Mouse (Mus musculus): Measurements from ENCODE around the gene Pak7. TPM values are rescaled to one million over a fixed set of nuclear protein-coding genes. Genes with fewer than 3 reads are reported as not detected.

Gene Pak7
- polyA plus RNA-seq, 1 experiment from 2014 or later = 34.7 TPM

DNA sequence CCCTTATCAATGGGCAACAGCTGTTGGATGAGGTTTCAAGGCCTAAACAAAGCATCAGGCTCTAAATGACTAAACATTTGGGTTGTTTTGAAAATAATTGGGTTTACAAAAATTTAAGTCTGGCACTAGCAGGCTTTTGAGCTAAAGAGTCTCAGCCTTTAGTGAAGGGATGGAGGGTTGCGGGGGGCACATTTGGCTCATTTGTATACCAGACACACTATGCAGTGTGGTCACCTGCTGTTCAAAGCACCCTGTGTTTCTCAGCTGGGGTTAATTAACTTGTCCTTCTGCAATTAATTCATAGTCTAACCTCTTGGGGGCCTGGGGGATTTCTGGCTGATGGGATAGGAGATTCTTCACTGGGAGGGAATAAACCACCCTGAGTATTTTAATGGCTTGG is 323.4 kb downstream of the Pak7 start:
- Histone ChIP-seq H3K4me1 (replicated peaks; ENCODE audit: control insufficient read depth, insufficient read depth, low read length) (peaks cover under 1% of the 10 kb centered on the region; the same call in 1 of the 2 replicates), H3K27ac (ENCODE audit: low read length) (no peak overlapping the region), H3K27me3 (replicated peaks; ENCODE audit: control insufficient read depth, insufficient read depth, low read length) (peaks cover 12% of the 10 kb centered on the region), H3K9ac (replicated peaks; ENCODE audit: low read depth, low read length) (no peak overlapping the region), H3K9me3 (ENCODE audit: control insufficient read depth, low read length) (no peaks in the 10 kb centered on the region), H3K36me3 (ENCODE audit: control insufficient read depth, insufficient read depth) (no peaks in the 10 kb centered on the region), H3K4me2 (ENCODE audit: low read length) (no peak overlapping the region), H3K4me3 (replicated peaks; ENCODE audit: low read length) (no peak overlapping the region)
- WGBS = 46% methylated on average over 1 of the region's 1 CpGs
- peak; percentile 50 for ATAC-seq

DNA sequence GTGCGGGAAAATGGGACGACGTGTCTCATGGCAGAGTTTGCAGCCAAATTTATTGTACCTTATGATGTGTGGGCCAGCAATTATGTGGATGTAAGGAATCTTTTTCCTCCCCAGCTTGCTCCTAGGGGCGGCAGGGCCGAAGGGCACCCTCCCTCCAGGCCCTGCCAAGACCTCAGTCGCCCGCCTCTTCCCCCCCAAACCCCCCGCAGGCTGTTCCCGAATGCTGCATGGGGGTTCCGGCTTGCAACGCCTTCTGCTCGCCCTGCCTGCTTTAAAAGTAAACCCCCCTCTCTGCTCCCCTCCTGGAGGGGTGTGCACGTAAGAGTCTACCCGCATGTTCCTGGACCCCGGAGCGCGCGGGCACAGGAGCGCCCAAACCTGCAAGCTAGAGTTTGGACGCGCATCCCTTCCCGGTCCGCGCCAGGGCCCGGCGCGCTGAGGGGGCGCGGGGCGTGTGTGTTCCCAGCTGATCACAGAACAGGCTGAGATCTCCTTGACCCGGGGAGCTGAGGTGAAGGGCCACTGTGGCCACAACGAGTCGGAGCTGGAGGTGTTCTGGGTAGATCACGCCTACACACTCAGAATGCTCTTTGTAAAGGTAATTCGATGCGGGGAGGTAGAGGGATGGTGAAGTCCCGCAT is 328.6 kb downstream of the Pak7 start:
- under 1% methylated on average over 37 of the region's 37 CpGs for WGBS
- peaks cover 17% of the 10 kb centered on the region for H3K27me3 ChIP-seq (replicated peaks; ENCODE audit: control insufficient read depth, insufficient read depth, low read length)
- peaks cover 13% of the 10 kb centered on the region for H3K4me1 ChIP-seq (replicated peaks; ENCODE audit: control insufficient read depth, insufficient read depth, low read length)
- H3K27ac ChIP-seq (ENCODE audit: low read length) = no peak overlapping the region
- H3K36me3 ChIP-seq (ENCODE audit: control insufficient read depth, insufficient read depth) = no peaks in the 10 kb centered on the region
- peak overlapping the region; percentile 60 for H3K4me2 ChIP-seq (ENCODE audit: low read length)
- ATAC-seq = peak; percentile 24; the same call in 1 of the 2 replicates
- H3K4me3 ChIP-seq (replicated peaks; ENCODE audit: low read length) = peak overlapping the region; percentile 39
- H3K9ac ChIP-seq (replicated peaks; ENCODE audit: low read depth, low read length) = peak overlapping the region; percentile 37
- no peaks in the 10 kb centered on the region for H3K9me3 ChIP-seq (ENCODE audit: control insufficient read depth, low read length)

DNA sequence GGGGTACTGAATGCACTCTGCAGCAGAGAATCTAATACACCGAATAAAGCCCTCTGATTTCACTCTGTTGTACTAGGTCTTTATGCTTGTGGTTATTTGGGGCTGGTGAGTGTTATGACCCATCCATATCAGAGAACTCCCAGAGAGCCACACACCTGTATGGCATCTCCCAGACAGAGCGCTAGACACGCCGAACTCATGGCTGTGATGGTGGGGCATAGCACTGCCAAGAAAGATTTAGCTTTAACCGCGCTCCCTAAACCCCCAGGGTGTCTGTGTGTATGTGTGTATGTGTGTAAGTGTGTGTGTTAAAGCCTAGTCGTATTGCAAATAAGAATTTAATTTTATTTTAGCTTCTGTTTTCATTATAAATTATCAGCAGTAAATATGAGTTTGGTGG is 329.4 kb downstream of the Pak7 start:
- no peak overlapping the region for H3K27ac ChIP-seq (ENCODE audit: low read length)
- peak overlapping the region; percentile 60 for H3K4me2 ChIP-seq (ENCODE audit: low read length)
- peaks cover 13% of the 10 kb centered on the region for H3K4me1 ChIP-seq (replicated peaks; ENCODE audit: control insufficient read depth, insufficient read depth, low read length)
- peak; percentile 49 for ATAC-seq
- no peak overlapping the region for H3K9ac ChIP-seq (replicated peaks; ENCODE audit: low read depth, low read length)
- no peaks in the 10 kb centered on the region for H3K9me3 ChIP-seq (ENCODE audit: control insufficient read depth, low read length)
- H3K27me3 ChIP-seq (replicated peaks; ENCODE audit: control insufficient read depth, insufficient read depth, low read length) = peaks cover 17% of the 10 kb centered on the region
- peak overlapping the region; percentile 39 for H3K4me3 ChIP-seq (replicated peaks; ENCODE audit: low read length)
- WGBS = 2% methylated on average over 7 of the region's 7 CpGs
- H3K36me3 ChIP-seq (ENCODE audit: control insufficient read depth, insufficient read depth) = no peaks in the 10 kb centered on the region

DNA sequence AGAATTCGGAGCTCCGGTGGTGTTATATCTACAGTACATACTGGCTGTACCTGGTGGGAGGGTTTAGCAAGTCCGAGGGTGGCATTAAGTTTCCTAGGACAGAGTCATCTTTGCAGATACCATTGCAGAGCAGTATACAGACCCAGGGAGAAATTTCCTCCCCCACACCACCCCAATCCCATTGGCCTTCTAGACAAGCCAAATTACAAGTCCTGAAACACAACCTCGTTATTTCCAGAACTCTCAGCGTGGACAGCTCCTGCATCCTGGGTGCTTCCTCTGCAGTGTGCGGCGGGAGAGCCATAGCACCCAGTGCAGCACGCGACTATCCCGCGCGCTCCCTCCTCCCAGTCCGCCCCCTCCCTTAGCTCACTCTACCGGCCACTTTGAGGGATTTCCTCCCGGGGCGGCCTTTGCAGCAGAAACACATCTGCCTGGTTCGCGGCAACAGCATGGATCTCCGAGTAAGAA is 329.9 kb downstream of the Pak7 start:
- Histone ChIP-seq H3K9ac (replicated peaks; ENCODE audit: low read depth, low read length) (no peak overlapping the region), H3K27ac (ENCODE audit: low read length) (no peak overlapping the region)

DNA sequence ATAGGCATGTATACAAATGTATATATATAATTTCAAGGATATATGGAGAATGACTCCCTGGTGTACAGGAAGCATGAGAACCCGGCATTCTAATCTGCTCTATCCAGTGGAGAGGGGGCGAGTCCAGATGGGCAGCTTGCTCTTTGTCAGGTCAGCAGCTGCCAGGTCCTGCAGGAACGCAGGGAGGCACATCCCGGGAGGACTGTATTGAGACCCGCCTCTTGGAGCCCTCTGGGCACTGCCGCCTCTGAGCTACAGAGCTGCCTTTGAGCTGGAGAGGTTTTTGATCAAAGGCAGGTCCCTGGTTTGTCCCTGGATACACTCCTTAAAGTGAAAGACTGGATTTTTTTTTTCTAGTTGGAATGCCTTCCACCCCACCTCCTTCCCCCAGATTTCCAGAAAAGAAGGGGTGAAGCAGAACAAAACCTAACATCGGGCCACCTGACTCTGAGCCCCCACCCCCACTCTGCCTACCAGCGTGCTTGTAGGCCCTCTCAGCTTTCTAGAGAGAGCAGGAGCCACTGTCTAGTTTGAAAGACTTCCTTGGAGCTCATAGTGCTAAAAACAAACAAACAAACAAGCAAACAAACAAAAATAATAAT is 336.0 kb downstream of the Pak7 start, which contains the start of gene Lamp5:
Gene Lamp5 (plus strand): TSS at position 552 of the 602 bp plus-strand sequence.
- WGBS = 2% methylated on average over 8 of the region's 8 CpGs
- H3K9me3 ChIP-seq (ENCODE audit: control insufficient read depth, low read length) = no peaks in the 10 kb centered on the region
- peak within 1 kb of the TSS; percentile 53 for H3K4me2 ChIP-seq (ENCODE audit: low read length)
- H3K4me1 ChIP-seq (replicated peaks; ENCODE audit: control insufficient read depth, insufficient read depth, low read length) = peaks cover 10% of the 10 kb centered on the region
- H3K27ac ChIP-seq (ENCODE audit: low read length) = no peak within 1 kb of the TSS
- no peaks in the 10 kb centered on the region for H3K36me3 ChIP-seq (ENCODE audit: control insufficient read depth, insufficient read depth)
- peak within 1 kb of the TSS; percentile 28 for H3K4me3 ChIP-seq (replicated peaks; ENCODE audit: low read length)
- no peaks in the 10 kb centered on the region for H3K27me3 ChIP-seq (replicated peaks; ENCODE audit: control insufficient read depth, insufficient read depth, low read length)
- ATAC-seq = peak; percentile 53
- H3K9ac ChIP-seq (replicated peaks; ENCODE audit: low read depth, low read length) = peak within 1 kb of the TSS; percentile 39; the same call in 1 of the 2 replicates

More for the DNA sequence above, 329.9 kb downstream of the Pak7 start:
- Histone ChIP-seq H3K4me2 (ENCODE audit: low read length) (peak overlapping the region; percentile 60), H3K27me3 (replicated peaks; ENCODE audit: control insufficient read depth, insufficient read depth, low read length) (peaks cover 17% of the 10 kb centered on the region), H3K9me3 (ENCODE audit: control insufficient read depth, low read length) (no peaks in the 10 kb centered on the region), H3K4me3 (replicated peaks; ENCODE audit: low read length) (peak overlapping the region; percentile 39), H3K4me1 (replicated peaks; ENCODE audit: control insufficient read depth, insufficient read depth, low read length) (peaks cover 13% of the 10 kb centered on the region), H3K36me3 (ENCODE audit: control insufficient read depth, insufficient read depth) (no peaks in the 10 kb centered on the region)
- ATAC-seq = peak; percentile 79
- 6% methylated on average over 19 of the region's 19 CpGs for WGBS

DNA sequence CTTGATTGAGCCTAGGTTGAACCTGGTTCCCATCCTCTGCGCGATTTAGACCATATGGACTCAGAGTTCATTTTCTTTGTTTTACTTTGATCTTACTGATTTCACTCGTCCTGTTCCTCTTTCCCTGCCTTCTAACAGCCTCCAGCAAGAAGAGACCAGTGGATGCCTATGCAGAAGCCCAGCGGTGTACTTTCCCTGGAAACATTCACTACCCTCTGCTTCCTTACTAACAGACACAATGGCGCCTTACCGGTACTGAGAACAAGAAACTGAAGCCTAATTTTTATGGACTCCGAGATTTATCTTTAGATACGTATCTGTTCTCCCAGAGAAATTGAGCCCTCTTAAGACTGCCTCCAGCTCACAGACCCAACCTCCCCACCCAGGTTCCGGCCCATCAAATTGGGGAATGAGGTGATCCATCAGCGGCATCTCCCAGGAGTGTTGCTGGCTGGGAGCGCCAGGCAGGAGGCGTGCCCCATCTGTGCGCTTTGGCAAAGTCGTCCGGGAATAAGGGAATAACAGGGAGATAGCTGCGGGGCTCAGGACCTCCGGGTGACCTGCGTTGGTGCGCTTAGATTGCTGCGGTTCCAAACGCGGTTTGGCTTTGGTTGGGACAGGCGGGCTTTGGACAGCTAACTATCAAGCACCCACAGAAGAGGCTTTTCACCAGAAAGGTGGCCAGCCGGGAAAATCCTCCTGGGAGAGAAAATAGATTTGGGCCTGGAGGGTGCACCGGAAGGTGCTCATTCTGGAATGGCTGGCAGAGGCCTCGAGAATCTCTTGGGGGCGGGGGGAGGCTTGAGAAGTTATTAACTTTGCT is 336.8 kb downstream of the Pak7 start:
- peak; percentile 72 for ATAC-seq
- WGBS = 16% methylated on average over 27 of the region's 27 CpGs

DNA sequence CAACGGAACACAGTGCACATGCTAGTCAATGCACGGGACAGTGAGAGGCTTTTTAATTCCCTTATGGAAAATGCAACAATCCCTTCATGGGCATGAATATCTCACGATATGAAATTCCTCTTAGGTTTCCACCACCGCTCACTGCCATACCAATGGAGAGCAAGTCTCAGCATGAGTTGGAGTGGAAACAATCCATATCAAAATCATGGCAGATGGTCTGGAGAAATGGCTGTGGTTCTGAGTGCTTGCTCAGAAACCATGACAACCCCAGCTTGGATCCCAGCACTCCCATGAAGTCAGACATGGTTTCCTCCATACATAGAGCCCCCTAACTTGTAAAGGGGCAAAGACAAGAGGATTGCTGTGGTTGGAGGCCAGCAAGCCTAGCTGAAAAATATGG is 339.3 kb downstream of the Pak7 start:
- Histone ChIP-seq H3K27me3 (replicated peaks; ENCODE audit: control insufficient read depth, insufficient read depth, low read length) (no peaks in the 10 kb centered on the region), H3K4me1 (replicated peaks; ENCODE audit: control insufficient read depth, insufficient read depth, low read length) (peaks cover 10% of the 10 kb centered on the region), H3K4me3 (replicated peaks; ENCODE audit: low read length) (no peak overlapping the region), H3K4me2 (ENCODE audit: low read length) (no peak overlapping the region), H3K9me3 (ENCODE audit: control insufficient read depth, low read length) (no peaks in the 10 kb centered on the region), H3K36me3 (ENCODE audit: control insufficient read depth, insufficient read depth) (no peaks in the 10 kb centered on the region), H3K27ac (ENCODE audit: low read length) (no peak overlapping the region), H3K9ac (replicated peaks; ENCODE audit: low read depth, low read length) (no peak overlapping the region)
- no peak for ATAC-seq
- 94% methylated on average over 4 of the region's 4 CpGs for WGBS

More for the DNA sequence above, 336.8 kb downstream of the Pak7 start:
- Histone ChIP-seq H3K27me3 (replicated peaks; ENCODE audit: control insufficient read depth, insufficient read depth, low read length) (no peaks in the 10 kb centered on the region), H3K4me2 (ENCODE audit: low read length) (peak overlapping the region; percentile 53), H3K4me3 (replicated peaks; ENCODE audit: low read length) (peak overlapping the region; percentile 28), H3K9ac (replicated peaks; ENCODE audit: low read depth, low read length) (peak overlapping the region; percentile 39; the same call in 1 of the 2 replicates), H3K27ac (ENCODE audit: low read length) (no peak overlapping the region), H3K36me3 (ENCODE audit: control insufficient read depth, insufficient read depth) (no peaks in the 10 kb centered on the region), H3K9me3 (ENCODE audit: control insufficient read depth, low read length) (no peaks in the 10 kb centered on the region), H3K4me1 (replicated peaks; ENCODE audit: control insufficient read depth, insufficient read depth, low read length) (peaks cover 10% of the 10 kb centered on the region)
